Mouse (Mus musculus) frontal cortex, adult 2 months (tissue): ENCODE results near the gene Ccdc151. TPM values are rescaled to one million over a fixed set of nuclear protein-coding genes. Genes with fewer than 3 reads are reported as not detected.

Source experiments
- DNase-seq, 2 experiments: peaks; one replicate each; pipeline ENCODE4 v3.0.0; 2022; ENCODE audit warnings: low spot score in 1 of 2; ENCODE audit errors: extremely low spot score in 1 of 2
- polyA plus RNA-seq: library from polyadenylated mRNA; depleted of rRNA; stranded (reverse); fragments of >200 nt; gene quantifications from 2 replicates; pipeline ENCODE4 v1.2.3, GENCODE M21; 2012

Gene Ccdc151
- polyA plus RNA-seq, 1 experiment, result 6.9 TPM

GRCm38 (mm10) chr9:22000296-22000695, 2.1 kb downstream of the Ccdc151 start:
- DNase-seq, result no peak

GRCm38 (mm10) chr9:21996178-21996867, 6.1 kb downstream of the Ccdc151 start:
- no peak for DNase-seq

GRCm38 (mm10) chr9:21992227-21992626, 10.2 kb downstream of the Ccdc151 start:
- no peak for DNase-seq

- DNase-seq, result no peak
These were observed 13.0 kb downstream of the Ccdc151 start, which contains the start of gene Rgl3 for GRCm38 (mm10) chr9:21989230-21990110. Gene Rgl3, minus strand, starts transcription at chr9:21989446.

- no peak for DNase-seq
These were observed 13.9 kb downstream of the Ccdc151 start for GRCm38 (mm10) chr9:21988421-21989101.

GRCm38 (mm10) chr9:21987592-21988342, 14.7 kb downstream of the Ccdc151 start:
- DNase-seq, result no peak

- DNase-seq, result no peak
These were observed 18.5 kb downstream of the Ccdc151 start for GRCm38 (mm10) chr9:21983911-21984310.

GRCm38 (mm10) chr9:21978398-21979128, 23.9 kb downstream of the Ccdc151 start:
- no peak for DNase-seq

GRCm38 (mm10) chr9:21977972-21978371, 24.5 kb downstream of the Ccdc151 start:
- DNase-seq, result no peak

- DNase-seq, result no peak
These were observed 25.1 kb downstream of the Ccdc151 start for GRCm38 (mm10) chr9:21977331-21977730.

GRCm38 (mm10) chr9:21976626-21977175, 25.7 kb downstream of the Ccdc151 start:
- no peak for DNase-seq

- no peak for DNase-seq
These were observed 33.1 kb downstream of the Ccdc151 start for GRCm38 (mm10) chr9:21969304-21969703.

GRCm38 (mm10) chr9:21968883-21969282, 33.6 kb downstream of the Ccdc151 start:
- no peak for DNase-seq

GRCm38 (mm10) chr9:21963417-21963816, 39.0 kb downstream of the Ccdc151 start, which contains the start of gene Epor:
Gene Epor, minus strand, starts transcription at chr9:21963506.
- no peak for DNase-seq

- peak in 1 of 2 experiments; percentile 85 for DNase-seq
These were observed 39.9 kb downstream of the Ccdc151 start for GRCm38 (mm10) chr9:21962416-21963059.

GRCm38 (mm10) chr9:21962010-21962409, 40.4 kb downstream of the Ccdc151 start:
- DNase-seq, result no peak

- DNase-seq, result peak in 1 of 2 experiments; percentile 40
These were observed 41.0 kb downstream of the Ccdc151 start for GRCm38 (mm10) chr9:21961366-21961980.

GRCm38 (mm10) chr9:21960558-21961208, 41.8 kb downstream of the Ccdc151 start:
- peak in 1 of 2 experiments; percentile 8 for DNase-seq
